Mouse (Mus musculus) cerebellum, adult 11 months (tissue): ENCODE measurements around the gene Syngr1.

ENCODE experiments used
- DNase-seq: peaks from one replicate; pipeline ENCODE4 v3.0.0; 2022

The Syngr1 gene

GRCm38 (mm10) chr15:80091121-80091955, at the start of gene Syngr1, which contains the start of gene Rpl3:
TSS of gene Syngr1 (plus strand) at chr15:80091334.
TSS of gene Rpl3 (minus strand) at chr15:80091868.
- DNase-seq = peak; percentile 86

DNA sequence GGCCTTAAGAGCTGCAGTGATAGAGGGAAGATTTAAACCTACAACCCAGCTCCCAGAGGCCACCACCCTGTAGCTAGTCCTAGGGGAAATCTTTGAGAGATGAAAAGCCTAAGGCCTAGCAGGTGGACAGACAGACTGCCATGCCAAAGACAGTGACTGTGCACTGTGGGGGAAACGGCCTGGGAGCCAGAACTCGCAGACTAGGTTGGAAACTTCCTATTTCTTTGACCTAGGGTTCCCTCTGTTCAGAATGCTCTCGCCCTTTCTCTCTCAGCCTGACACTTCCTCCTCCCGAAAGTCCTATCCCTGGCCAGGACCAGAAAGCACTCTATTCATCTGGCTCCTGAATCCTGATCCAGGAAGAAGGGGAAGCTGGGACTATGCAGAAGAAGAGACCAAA, 49.0 kb upstream of the Syngr1 start:
- no peak for DNase-seq

- DNase-seq = no peak
Observed at GRCm38 (mm10) chr15:80044249-80044648, 46.9 kb upstream of the Syngr1 start.

GRCm38 (mm10) chr15:80045749-80046148, 45.4 kb upstream of the Syngr1 start:
- no peak for DNase-seq

DNA sequence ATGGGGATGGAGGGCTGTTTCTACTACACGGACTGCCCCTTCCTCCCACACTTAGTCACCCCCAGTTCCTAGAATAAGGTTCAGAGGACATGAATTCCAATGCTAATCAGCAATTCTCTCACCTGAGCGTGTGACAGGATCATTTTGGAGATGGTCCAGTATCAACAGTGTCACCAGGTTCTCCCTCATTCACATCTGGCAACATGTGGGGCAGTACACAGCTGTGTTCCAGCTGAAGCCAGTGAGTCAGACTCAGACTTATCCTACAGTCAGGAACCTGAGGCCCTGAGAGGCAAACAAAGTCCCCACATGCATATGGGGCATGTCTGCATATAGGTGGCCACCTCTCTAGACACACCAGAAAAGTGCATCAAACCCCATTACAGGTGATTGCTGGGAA, 43.9 kb upstream of the Syngr1 start:
- DNase-seq = no peak

GRCm38 (mm10) chr15:80047973-80048372, 43.2 kb upstream of the Syngr1 start:
- no peak for DNase-seq

DNA sequence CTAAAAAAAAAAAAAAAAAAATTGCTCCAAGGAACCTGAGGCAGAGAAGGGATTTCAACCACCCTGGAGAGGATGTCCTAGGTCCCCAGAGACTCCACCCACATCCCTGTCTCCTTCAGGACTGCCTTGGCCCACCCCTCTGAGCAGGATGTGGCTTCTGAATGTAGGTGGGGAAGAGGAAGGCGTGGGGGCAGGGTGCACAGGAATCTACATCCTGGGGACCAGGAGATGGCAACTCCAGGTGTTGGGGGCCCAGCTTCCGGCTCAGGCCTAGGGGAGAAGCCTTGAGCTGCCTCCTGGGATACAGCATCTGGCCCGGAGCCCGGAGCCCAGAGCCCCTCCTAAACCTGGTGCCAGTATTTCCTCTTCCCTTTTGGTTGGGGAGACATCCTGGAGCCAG, 41.0 kb upstream of the Syngr1 start:
- DNase-seq = no peak

DNA sequence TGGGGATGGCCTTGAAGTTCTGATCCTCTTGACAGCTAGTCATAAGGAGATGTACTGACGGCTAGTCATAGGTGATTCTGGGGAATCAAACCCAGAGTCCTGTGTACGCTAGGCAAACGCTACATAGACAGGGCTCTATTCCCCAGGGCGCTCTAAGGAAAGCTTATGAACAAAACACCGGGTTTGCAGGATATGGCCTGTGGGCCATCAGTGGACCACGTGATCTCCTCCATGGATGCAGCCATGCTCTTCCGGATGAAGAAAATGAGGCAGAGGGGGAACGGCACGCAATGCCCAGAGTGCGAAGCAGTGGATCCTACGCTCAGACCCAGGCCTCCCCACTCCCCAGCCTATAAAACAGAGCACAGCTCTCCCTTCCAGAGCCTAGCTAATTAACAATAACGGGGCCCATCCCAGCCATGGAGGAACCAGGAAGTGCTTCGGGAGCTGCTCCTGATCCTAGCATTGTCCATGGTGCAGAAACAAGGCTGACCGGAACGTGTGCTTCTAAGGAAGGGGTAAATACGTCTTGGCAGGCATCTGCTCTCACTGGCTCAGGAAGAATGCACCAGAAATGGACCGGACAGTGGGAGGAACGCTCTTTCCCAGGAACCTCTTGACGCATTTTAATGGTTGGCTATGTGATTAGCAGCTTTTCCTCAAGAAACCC, 39.9 kb upstream of the Syngr1 start:
- DNase-seq = no peak

DNA sequence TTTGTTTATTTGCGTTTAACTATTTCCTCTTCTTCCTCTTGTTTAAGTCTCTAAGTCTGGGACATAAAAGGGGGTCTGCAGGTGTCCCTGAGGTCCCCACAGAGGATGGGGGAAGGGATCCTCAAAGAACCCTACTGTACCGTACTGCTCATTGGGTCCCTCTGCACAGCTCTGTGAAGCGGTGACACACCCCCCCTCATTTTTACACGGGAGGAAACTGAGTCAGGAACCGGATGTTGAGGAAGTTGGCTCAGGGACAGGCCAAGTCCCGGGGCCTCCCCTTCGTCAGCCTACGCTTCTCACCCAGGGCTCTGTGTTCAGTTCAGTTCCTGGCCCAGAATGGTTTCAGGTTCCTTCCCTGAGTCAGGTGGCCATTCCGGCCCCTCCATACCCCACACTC, 39.4 kb upstream of the Syngr1 start:
- DNase-seq = no peak

- no peak for DNase-seq
Observed at GRCm38 (mm10) chr15:80053381-80054033, 37.6 kb upstream of the Syngr1 start.

DNA sequence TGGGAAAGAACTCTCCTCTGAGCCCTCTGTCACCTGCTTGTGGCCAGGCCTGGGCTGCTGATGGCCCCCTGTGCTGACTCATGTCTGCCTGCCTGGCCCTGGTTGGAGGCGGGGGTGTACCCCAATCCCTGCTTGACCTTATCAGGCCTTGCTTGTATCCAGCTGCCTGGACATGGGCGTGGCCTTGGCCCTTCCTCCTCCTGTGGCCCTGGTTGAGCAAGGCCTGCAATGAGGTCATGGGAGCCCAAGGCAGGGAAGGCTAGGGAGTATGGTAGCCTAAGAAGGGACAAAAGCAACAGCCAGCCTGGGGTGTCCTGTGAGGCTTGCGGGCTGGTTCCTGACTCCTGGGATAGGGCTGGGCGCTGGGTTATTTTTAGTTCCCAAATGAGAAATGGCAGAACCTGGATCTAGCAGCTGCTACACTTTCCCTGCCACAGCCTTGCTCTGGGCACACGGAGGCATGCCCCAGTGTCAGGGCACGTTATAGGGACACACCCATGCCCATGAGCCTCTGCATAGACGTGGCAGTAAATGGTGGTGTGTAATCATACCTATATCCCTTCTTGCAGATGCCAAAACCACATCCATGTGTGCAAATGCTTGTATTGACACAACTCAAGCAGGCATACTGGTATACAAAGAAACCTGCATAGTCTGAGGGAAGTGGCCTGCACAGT, 37.0 kb upstream of the Syngr1 start:
- no peak for DNase-seq

GRCm38 (mm10) chr15:80058151-80058550, 33.0 kb upstream of the Syngr1 start:
- DNase-seq = no peak

DNA sequence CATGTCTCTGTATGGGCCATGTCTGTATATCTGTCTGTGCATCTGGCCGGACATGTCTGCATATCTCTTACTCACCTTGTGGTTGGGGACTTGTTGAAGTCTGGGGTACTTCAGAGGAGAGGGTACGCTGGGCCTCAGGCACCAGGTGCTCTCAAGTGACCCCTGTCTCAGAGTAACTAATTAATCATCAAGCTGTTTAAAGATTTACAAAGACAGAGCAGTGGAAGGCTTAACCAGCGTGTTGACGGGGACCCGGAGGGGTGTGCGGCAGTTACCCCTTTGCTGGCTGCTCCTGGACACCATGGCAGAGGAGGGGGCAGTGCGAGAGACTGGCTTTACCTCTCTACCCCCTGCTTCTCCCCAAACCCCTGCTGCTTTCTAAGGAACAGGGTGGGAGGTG, 31.5 kb upstream of the Syngr1 start:
- DNase-seq = no peak

GRCm38 (mm10) chr15:80060356-80061070, 30.6 kb upstream of the Syngr1 start:
- no peak for DNase-seq

DNA sequence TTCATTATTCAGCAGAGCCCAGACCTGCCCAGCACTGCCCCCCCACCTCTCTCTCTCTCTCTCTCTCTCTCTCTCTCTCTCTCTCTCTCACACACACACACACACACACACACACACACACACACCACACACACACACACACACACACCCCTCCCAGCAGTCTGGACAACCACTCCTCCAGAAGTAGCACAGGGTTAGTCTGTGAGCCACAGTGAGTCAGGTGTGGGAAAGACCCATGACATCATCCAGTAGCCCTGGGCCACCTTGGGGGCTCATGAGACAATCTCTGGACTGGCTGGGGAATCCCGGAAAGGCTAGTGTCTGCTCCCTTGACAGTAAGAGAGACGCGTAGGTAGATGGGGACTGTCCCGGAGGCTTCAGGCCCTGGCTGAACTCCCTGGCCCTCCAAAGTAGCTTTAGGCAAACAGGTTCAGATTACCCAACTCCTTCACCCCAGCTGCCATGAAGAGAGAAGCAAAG, 30.0 kb upstream of the Syngr1 start:
- no peak for DNase-seq

DNA sequence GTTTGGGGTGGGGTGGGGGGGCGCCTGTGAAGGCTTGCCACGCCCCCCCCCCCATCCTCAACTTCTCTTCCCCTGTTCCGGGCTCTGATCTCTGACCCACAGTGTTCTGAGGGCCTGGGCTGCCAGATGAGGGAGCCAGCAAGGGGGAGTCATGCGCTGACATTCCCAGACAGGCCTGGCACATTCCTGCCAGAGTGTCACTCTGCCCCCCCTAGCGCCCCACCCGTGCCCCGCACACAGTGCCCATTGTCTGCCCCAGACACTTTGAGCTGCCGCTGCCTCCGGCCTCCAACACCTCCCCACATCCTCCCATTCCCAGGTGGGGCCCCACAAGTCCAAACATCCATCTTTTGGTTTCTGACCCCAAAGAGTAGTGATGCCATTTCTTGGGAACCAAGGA, 28.8 kb upstream of the Syngr1 start:
- no peak for DNase-seq

DNA sequence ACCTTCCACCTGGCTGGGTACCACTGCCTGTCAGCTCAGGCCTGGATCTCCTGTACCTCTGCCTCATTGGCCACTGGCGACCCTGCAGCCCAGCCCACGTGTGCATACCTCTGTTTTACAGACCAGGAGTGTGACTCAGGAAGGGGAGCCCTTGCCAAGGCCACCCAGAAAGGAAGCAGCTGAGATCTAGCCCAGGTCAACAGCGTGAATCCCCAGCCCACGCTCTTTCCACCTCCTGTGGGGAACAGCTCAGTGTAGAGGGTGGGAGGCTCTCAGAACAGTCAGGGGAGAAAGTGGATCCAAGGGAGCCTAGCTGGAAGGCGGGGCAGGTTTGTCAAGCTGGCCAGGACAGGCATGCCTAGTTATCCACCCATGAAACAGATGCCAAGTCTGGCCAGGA, 28.3 kb upstream of the Syngr1 start:
- no peak for DNase-seq

- DNase-seq = no peak
Observed at GRCm38 (mm10) chr15:80064965-80065364, 26.2 kb upstream of the Syngr1 start.

- no peak for DNase-seq
Observed at GRCm38 (mm10) chr15:80065414-80065813, 25.7 kb upstream of the Syngr1 start.

DNA sequence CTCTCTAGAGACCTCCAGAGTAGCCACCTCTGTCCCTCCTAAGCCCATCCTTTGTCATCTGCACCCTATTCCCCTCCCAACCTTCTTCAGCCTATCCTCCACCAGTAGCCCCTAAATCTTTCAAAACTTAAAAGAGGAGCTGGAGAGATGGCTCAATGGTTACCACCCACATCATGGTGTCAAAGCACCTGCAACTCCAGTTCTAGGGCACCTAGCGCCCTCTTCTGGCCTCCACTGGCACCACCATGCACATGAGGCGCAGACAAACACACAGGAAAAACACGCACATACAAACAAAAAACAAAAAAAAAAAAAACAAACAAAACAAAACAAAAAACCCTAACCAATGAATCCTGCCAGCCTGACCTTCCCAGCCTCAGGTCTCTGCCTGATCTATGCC, 24.6 kb upstream of the Syngr1 start:
- DNase-seq = no peak

GRCm38 (mm10) chr15:80069171-80069570, 22.0 kb upstream of the Syngr1 start:
- DNase-seq = no peak

- no peak for DNase-seq
Observed at GRCm38 (mm10) chr15:80070095-80070644, 21.0 kb upstream of the Syngr1 start.
